Mouse (Mus musculus): ENCODE data around the gene Sae1. TPM values are rescaled to one million over a fixed set of nuclear protein-coding genes. Genes with fewer than 3 reads are reported as not detected.

Gene Sae1
- polyA plus RNA-seq, 1 experiment from 2014 or later = 272 TPM

- Histone ChIP-seq H3K36me3 (ENCODE audit: control insufficient read depth, insufficient read depth, low read length) (peaks cover 3% of the 10 kb centered on the region; the same call in 1 of the 2 replicates), H3K9ac (ENCODE audit: low read depth, low read length) (no peak overlapping the region), H3K27ac (ENCODE audit: low read depth, low read length) (no peak overlapping the region), H3K27me3 (replicated peaks; ENCODE audit: control insufficient read depth, insufficient read depth, low read length) (no peaks in the 10 kb centered on the region), H3K4me2 (ENCODE audit: low read length) (no peak overlapping the region), H3K4me1 (ENCODE audit: control insufficient read depth, insufficient read depth, low read depth, low read length) (no peaks in the 10 kb centered on the region), H3K9me3 (ENCODE audit: control insufficient read depth, low read length) (no peaks in the 10 kb centered on the region), H3K4me3 (ENCODE audit: low read length) (no peak overlapping the region)
- no peak for ATAC-seq
- 87% methylated on average over 3 of the region's 3 CpGs for WGBS
Observed at GRCm38 (mm10) chr7:16344598-16344997, 43.0 kb downstream of the Sae1 start.

DNA sequence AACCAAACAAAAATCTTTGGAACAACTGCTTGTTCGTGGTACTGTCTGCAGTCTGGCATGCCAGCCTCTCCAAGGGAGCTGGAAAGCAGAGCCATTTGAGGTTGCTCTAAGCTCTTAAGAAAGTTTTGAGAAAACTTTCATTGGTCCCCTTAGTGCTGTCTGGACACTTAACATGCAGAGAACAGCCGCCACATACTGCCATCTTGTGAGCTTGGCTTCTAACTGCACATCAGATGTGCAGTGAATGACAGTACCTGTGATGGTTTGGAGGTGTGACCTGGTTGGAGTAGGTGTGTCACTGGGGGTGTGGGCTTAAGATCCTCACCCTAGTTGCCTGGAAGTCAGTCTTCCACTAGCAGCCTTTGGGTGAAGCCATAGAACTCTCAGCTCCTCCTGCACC, 49.9 kb downstream of the Sae1 start:
- no peak overlapping the region for H3K4me2 ChIP-seq (ENCODE audit: low read length)
- H3K4me3 ChIP-seq (ENCODE audit: low read length) = no peak overlapping the region
- no peaks in the 10 kb centered on the region for H3K4me1 ChIP-seq (ENCODE audit: control insufficient read depth, insufficient read depth, low read depth, low read length)
- WGBS = 85% methylated on average over 2 of the region's 2 CpGs
- H3K27me3 ChIP-seq (replicated peaks; ENCODE audit: control insufficient read depth, insufficient read depth, low read length) = no peaks in the 10 kb centered on the region
- no peaks in the 10 kb centered on the region for H3K9me3 ChIP-seq (ENCODE audit: control insufficient read depth, low read length)
- H3K27ac ChIP-seq (ENCODE audit: low read depth, low read length) = no peak overlapping the region
- peaks cover 9% of the 10 kb centered on the region for H3K36me3 ChIP-seq (ENCODE audit: control insufficient read depth, insufficient read depth, low read length)
- no peak overlapping the region for H3K9ac ChIP-seq (ENCODE audit: low read depth, low read length)
- ATAC-seq = no peak

- peaks cover 23% of the 10 kb centered on the region for H3K36me3 ChIP-seq (ENCODE audit: control insufficient read depth, insufficient read depth, low read length)
- no peaks in the 10 kb centered on the region; the same call in 1 of the 2 replicates for H3K4me1 ChIP-seq (ENCODE audit: control insufficient read depth, insufficient read depth, low read depth, low read length)
- no peaks in the 10 kb centered on the region for H3K9me3 ChIP-seq (ENCODE audit: control insufficient read depth, low read length)
- no peaks in the 10 kb centered on the region for H3K27me3 ChIP-seq (replicated peaks; ENCODE audit: control insufficient read depth, insufficient read depth, low read length)
- ATAC-seq = no peak
- no peak overlapping the region for H3K27ac ChIP-seq (ENCODE audit: low read depth, low read length)
- H3K9ac ChIP-seq (ENCODE audit: low read depth, low read length) = no peak overlapping the region
- no peak overlapping the region for H3K4me2 ChIP-seq (ENCODE audit: low read length)
- 91% methylated on average over 3 of the region's 3 CpGs for WGBS
- H3K4me3 ChIP-seq (ENCODE audit: low read length) = no peak overlapping the region
Observed at GRCm38 (mm10) chr7:16329146-16329545, 58.5 kb downstream of the Sae1 start.

DNA sequence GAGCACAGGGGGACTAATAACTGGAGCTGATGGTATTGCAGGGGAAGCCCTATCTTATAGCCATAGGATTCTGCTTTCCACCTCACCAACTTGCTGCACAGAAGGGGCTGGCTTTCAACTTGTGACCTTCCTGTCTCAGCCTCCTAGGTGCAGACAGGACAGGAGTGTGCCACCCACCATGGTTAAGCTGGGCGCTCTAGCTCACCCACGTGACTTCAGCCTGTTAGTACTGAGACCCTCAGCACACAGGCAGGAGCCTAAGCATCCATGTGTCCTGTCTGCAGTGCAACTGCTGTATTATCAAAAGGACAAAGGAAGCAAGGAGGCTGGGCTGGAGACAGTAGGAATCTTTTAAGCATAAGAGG, 61.0 kb downstream of the Sae1 start:
- Histone ChIP-seq H3K36me3 (ENCODE audit: control insufficient read depth, insufficient read depth, low read length) (peaks cover 19% of the 10 kb centered on the region), H3K27me3 (replicated peaks; ENCODE audit: control insufficient read depth, insufficient read depth, low read length) (no peaks in the 10 kb centered on the region), H3K4me1 (ENCODE audit: control insufficient read depth, insufficient read depth, low read depth, low read length) (no peaks in the 10 kb centered on the region; the same call in 1 of the 2 replicates), H3K4me3 (ENCODE audit: low read length) (no peak overlapping the region), H3K4me2 (ENCODE audit: low read length) (no peak overlapping the region), H3K9ac (ENCODE audit: low read depth, low read length) (no peak overlapping the region), H3K9me3 (ENCODE audit: control insufficient read depth, low read length) (no peaks in the 10 kb centered on the region), H3K27ac (ENCODE audit: low read depth, low read length) (no peak overlapping the region)
- 95% methylated on average over 2 of the region's 2 CpGs for WGBS
- 0 out of 2 replicates have a peak, but pooled peaks have one; percentile 13 for ATAC-seq

DNA sequence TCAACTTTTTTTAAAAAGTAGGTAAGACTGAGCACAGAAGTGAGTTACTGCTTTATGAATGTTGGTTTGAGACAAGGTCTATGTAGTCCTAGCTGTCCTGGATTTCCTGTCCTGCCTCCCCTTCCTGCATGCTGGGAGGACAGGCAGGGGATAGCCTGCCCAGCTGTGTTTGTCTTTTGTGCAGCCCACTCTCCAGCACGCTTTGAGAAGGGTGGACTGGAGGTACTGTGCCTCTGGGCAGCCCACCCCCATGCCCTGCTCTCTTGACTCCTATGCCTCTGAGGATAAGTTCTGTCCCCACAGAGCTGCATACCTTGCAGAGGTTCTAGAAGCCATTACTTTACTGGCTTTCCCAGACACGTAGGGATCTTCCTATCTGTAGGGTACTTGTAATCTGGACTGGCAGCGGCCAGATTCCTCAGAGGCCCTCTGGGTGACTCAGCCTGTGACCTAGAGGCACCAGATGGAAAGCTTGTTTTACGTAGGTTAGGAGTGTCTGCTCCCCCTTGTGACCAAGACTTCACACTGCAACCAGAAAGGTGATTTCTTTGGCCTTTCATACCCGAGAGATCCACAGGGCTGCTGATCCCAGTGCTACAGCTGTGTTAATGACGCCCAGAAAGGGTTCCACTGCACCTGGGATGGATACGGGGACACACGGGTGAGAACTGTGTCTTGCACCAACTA, 61.5 kb downstream of the Sae1 start:
- H3K4me1 ChIP-seq (ENCODE audit: control insufficient read depth, insufficient read depth, low read depth, low read length) = no peaks in the 10 kb centered on the region; the same call in 1 of the 2 replicates
- H3K4me2 ChIP-seq (ENCODE audit: low read length) = no peak overlapping the region
- peak overlapping the region; percentile 37; the same call in 1 of the 2 replicates for H3K27ac ChIP-seq (ENCODE audit: low read depth, low read length)

GRCm38 (mm10) chr7:16324661-16325060, 62.9 kb downstream of the Sae1 start:
- ATAC-seq = no peak
- H3K4me2 ChIP-seq (ENCODE audit: low read length) = no peak overlapping the region
- no peak overlapping the region for H3K9ac ChIP-seq (ENCODE audit: low read depth, low read length)
- H3K27ac ChIP-seq (ENCODE audit: low read depth, low read length) = no peak overlapping the region
- WGBS = 87% methylated on average over 7 of the region's 7 CpGs
- H3K4me1 ChIP-seq (ENCODE audit: control insufficient read depth, insufficient read depth, low read depth, low read length) = no peaks in the 10 kb centered on the region; the same call in 1 of the 2 replicates
- H3K4me3 ChIP-seq (ENCODE audit: low read length) = no peak overlapping the region
- H3K36me3 ChIP-seq (ENCODE audit: control insufficient read depth, insufficient read depth, low read length) = peaks cover 13% of the 10 kb centered on the region; the same call in 1 of the 2 replicates
- no peaks in the 10 kb centered on the region for H3K27me3 ChIP-seq (replicated peaks; ENCODE audit: control insufficient read depth, insufficient read depth, low read length)
- H3K9me3 ChIP-seq (ENCODE audit: control insufficient read depth, low read length) = no peaks in the 10 kb centered on the region

More for the DNA sequence above, 61.5 kb downstream of the Sae1 start:
- Histone ChIP-seq H3K27me3 (replicated peaks; ENCODE audit: control insufficient read depth, insufficient read depth, low read length) (no peaks in the 10 kb centered on the region), H3K36me3 (ENCODE audit: control insufficient read depth, insufficient read depth, low read length) (peaks cover 19% of the 10 kb centered on the region), H3K4me3 (ENCODE audit: low read length) (no peak overlapping the region), H3K9ac (ENCODE audit: low read depth, low read length) (no peak overlapping the region), H3K9me3 (ENCODE audit: control insufficient read depth, low read length) (no peaks in the 10 kb centered on the region)
- ATAC-seq = peak; percentile 55
- 28% methylated on average over 8 of the region's 8 CpGs for WGBS

DNA sequence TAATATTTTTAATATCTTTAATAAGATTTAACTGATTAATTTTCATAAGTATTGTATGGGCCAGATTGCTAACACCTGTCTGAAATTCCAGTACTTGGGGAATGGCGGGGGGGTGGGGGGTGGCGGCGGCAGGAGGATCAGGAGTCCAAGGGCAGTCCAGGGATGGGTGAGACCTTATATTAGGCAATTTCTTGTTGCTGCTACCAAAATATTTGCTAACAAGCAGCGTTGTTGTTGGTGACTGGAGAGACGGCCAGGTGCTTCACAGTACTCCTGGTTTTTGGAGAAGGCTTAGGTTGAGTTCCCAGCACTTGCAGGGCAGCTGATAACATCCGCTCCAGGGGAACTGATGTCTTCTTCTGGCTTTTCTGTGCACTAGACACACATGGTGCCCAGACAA, 67.1 kb downstream of the Sae1 start:
- ATAC-seq = no peak
- WGBS = 87% methylated on average over 6 of the region's 6 CpGs
- Histone ChIP-seq H3K4me1 (ENCODE audit: control insufficient read depth, insufficient read depth, low read depth, low read length) (no peaks in the 10 kb centered on the region), H3K9me3 (ENCODE audit: control insufficient read depth, low read length) (no peaks in the 10 kb centered on the region), H3K4me3 (ENCODE audit: low read length) (no peak overlapping the region), H3K27ac (ENCODE audit: low read depth, low read length) (no peak overlapping the region), H3K9ac (ENCODE audit: low read depth, low read length) (no peak overlapping the region), H3K4me2 (ENCODE audit: low read length) (no peak overlapping the region), H3K27me3 (replicated peaks; ENCODE audit: control insufficient read depth, insufficient read depth, low read length) (no peaks in the 10 kb centered on the region), H3K36me3 (ENCODE audit: control insufficient read depth, insufficient read depth, low read length) (no peaks in the 10 kb centered on the region; the same call in 1 of the 2 replicates)

DNA sequence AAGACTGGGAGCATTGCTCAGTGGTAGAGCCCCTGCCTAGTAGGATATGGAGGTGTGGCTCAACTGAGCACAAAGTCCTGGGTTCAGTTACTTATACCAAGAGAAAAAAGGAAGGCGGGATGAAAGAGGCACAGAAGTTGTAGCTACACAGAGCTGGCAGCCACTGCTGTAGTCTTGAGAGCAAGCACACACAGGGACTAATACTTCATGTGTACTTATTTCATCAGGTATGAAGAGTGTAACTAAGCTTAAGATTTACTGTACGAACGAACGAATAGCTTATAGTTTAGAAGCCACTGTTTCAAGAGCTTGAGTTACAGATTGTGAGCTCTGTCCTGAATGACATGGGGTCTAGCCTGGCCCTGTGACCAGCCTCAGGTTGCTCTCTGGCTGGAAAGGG, 68.4 kb downstream of the Sae1 start:
- no peaks in the 10 kb centered on the region for H3K27me3 ChIP-seq (replicated peaks; ENCODE audit: control insufficient read depth, insufficient read depth, low read length)
- no peak overlapping the region for H3K9ac ChIP-seq (ENCODE audit: low read depth, low read length)
- H3K9me3 ChIP-seq (ENCODE audit: control insufficient read depth, low read length) = no peaks in the 10 kb centered on the region
- ATAC-seq = no peak
- no peaks in the 10 kb centered on the region; the same call in 1 of the 2 replicates for H3K4me1 ChIP-seq (ENCODE audit: control insufficient read depth, insufficient read depth, low read depth, low read length)
- no peak overlapping the region for H3K4me3 ChIP-seq (ENCODE audit: low read length)
- H3K36me3 ChIP-seq (ENCODE audit: control insufficient read depth, insufficient read depth, low read length) = no peaks in the 10 kb centered on the region; the same call in 1 of the 2 replicates
- no peak overlapping the region for H3K4me2 ChIP-seq (ENCODE audit: low read length)
- no peak overlapping the region for H3K27ac ChIP-seq (ENCODE audit: low read depth, low read length)
- WGBS = 87% methylated on average over 4 of the region's 4 CpGs

GRCm38 (mm10) chr7:16317094-16317493, 70.5 kb downstream of the Sae1 start:
- Histone ChIP-seq H3K27ac (ENCODE audit: low read depth, low read length) (no peak overlapping the region), H3K9me3 (ENCODE audit: control insufficient read depth, low read length) (no peaks in the 10 kb centered on the region), H3K9ac (ENCODE audit: low read depth, low read length) (no peak overlapping the region), H3K4me2 (ENCODE audit: low read length) (no peak overlapping the region), H3K27me3 (replicated peaks; ENCODE audit: control insufficient read depth, insufficient read depth, low read length) (no peaks in the 10 kb centered on the region), H3K4me3 (ENCODE audit: low read length) (no peak overlapping the region), H3K36me3 (ENCODE audit: control insufficient read depth, insufficient read depth, low read length) (no peaks in the 10 kb centered on the region; the same call in 1 of the 2 replicates), H3K4me1 (ENCODE audit: control insufficient read depth, insufficient read depth, low read depth, low read length) (peaks cover 15% of the 10 kb centered on the region)
- 87% methylated on average over 14 of the region's 14 CpGs for WGBS
- no peak for ATAC-seq

Data from hindbrain, embryonic 16.5 days (tissue).